Mouse (Mus musculus) gonadal fat pad, adult 2 months (tissue): ENCODE results near the gene Dnajb8. TPM values are rescaled to one million over a fixed set of nuclear protein-coding genes. Genes with fewer than 3 reads are reported as not detected.

Source experiments
- DNase-seq: peaks from one replicate; pipeline ENCODE4 v3.0.0-alpha.2; 2012; ENCODE audit warnings: low read depth
- polyA plus RNA-seq: library from polyadenylated mRNA; depleted of rRNA; stranded (reverse); fragments of >200 nt; gene quantifications from 2 replicates; pipeline ENCODE4 v1.2.3, GENCODE M21; 2012

Gene Dnajb8
- polyA plus RNA-seq, 1 experiment: 7.3 TPM

DNA sequence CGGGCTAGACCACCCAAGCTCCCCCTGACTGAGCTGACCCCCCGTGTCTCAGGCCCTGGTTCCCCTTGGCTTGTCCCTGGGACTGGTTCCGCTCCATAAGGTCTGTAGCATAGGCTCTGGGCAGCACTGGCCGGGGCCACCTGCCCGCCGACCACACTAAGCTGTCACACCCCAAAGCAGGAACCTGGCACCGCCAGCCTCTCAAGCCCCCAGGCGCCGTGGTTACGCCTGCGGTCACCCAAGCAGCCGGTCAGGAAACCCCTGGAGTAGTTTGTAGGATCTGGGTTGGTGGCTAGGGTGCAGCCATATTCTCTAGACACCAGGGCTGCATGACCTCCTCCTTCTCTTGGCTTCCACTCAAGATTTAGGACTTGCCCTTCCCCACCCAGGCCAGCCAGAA is 7.2 kb downstream of the Dnajb8 start:
- DNase-seq: no peak

DNA sequence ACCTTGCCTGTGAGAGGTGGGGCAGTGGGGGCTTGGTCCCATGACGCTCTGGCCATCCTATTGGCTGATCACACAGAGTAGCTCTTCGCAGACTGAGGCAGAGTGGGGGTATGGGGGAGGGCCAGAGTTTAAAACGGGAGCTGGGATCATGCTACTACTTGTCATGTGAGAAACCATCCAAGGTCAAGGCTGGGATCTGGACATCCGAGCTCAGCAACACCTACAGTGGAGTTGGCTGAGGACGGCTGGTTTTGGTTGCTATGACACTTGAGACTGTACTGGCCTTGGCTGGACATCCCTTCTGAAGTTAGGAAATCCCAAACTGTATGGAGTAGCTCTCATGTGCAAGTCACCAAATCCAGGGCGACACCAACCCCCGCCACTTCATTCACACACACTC is 9.8 kb downstream of the Dnajb8 start:
- DNase-seq: no peak

GRCm38 (mm10) chr6:88232221-88232620 is 10.2 kb downstream of the Dnajb8 start:
- no peak for DNase-seq

GRCm38 (mm10) chr6:88233996-88234395 is 11.9 kb downstream of the Dnajb8 start:
- DNase-seq: no peak

- DNase-seq: no peak
Observed at GRCm38 (mm10) chr6:88235461-88235860, 13.4 kb downstream of the Dnajb8 start.

DNA sequence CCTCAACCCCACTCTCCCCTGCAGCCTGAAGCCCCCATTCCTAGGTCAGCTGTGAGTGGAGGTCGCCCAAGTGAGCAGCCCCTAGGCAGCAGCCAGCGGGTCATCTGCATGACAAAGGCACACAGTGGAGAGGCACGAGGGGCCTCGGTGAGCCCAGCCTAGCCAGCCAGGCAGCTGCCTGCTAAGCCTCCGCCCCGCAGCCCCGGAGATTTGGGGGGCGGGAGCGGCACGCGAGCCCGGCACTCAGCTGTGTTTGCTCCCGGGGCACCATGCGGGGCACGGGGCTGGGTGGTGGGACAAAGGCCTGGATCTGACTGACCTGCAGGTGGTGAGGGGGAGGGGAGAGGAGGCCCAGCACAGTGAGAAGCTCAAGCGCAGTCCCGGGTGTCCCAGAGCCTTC is 13.9 kb downstream of the Dnajb8 start:
- no peak for DNase-seq

DNA sequence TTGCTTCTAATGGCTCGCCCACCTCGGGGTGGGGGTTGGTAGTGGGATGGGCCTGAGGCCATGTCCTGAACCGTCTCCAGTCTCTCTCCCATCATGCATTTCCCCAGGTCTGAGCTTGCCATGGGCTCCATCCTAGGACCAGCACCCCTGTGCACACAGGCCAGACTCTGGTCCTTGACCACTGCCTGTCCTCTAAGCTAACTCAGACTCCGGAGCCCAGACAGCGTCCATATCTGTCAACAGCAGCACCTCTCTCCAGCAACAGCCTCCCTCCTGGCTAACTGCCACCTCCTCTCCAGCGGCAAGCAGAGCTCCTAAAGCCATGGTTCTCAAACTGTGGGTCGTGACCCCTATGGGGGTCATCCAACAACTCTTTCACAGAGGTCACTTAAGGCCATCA is 14.4 kb downstream of the Dnajb8 start:
- DNase-seq: no peak

GRCm38 (mm10) chr6:88242604-88243003 is 20.5 kb downstream of the Dnajb8 start:
- peak; percentile 6 for DNase-seq

DNA sequence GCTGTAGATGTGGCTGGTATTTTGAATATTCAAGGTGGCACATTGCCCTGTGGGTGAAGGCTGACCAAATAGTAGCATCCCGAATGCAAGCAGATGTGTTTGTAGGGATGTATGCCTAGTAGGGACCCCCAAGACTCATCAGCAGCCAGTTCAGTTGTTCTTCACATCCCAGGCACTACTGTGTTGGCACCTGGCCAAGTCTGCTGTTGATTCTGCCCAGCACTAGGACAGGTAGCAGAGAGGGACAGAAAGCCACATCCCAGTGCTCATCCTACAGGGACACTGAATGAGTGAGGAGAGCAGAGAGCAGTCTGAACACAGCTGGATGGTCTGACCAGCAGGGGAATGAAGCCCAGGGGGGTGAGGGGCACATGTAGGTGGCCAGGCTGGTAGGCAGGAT is 27.2 kb downstream of the Dnajb8 start:
- DNase-seq: no peak

GRCm38 (mm10) chr6:88251396-88251795 is 29.3 kb downstream of the Dnajb8 start:
- DNase-seq: no peak

- DNase-seq: no peak
Observed at GRCm38 (mm10) chr6:88251798-88252478, 29.9 kb downstream of the Dnajb8 start.

DNA sequence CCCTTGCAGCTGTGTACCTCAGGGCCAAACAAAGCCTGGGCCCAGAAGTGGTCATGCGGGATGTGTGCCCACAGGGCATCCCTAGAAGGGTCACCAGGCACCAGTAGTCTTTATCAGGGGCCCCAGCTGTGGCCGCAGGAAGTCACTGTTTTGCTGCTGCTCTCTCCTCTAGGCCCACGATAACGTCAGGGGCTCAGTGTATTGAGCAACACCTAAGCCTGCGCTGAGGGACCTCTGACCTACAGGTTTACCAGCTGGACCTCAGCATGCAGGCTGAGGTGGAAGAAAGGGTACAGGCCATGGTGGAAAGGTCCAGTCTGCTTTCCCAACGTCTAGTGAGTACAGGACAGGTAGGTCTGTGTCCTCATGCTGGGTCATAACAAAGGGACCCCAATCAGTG is 32.0 kb downstream of the Dnajb8 start:
- no peak for DNase-seq

DNA sequence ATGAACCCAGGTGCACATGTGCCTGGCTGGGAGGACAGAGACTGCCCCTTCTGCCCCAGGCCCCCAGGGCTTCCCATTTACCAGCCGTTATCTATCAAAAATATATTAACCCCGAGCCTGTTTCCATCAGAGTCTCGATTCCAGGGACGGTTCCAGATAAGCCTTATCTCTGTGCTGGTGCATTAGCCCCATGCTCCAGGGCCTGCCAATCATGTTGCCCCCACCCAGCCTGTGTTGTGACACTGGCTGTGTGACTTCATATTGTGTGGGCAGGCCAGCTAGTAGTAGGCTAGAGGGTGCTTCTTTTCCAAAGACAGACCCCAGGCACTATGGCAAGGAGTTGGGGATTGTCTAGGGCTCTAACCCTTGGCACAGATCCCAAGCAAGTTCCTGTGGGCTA is 33.4 kb downstream of the Dnajb8 start:
- no peak for DNase-seq

DNA sequence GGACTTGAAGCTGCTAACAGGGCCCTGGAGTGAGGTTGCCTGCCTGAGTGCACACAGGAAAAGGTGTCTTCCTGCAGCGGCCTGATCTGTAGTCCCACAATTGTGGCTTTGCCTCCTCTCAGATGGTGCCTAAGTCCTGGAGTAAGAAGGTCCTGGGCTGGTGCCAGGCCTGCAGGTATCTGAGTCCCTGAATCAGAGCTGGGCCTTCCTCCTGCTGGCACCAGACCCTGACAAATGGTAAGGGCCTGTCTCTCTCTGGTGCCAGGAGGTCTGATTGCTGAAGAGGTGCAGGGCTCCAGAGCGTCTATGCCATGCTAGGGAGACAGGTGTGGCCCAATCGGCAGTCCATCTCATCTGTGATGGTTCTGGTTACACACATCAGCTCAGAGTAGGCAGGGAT is 37.6 kb downstream of the Dnajb8 start:
- DNase-seq: no peak

GRCm38 (mm10) chr6:88260645-88261044 is 38.6 kb downstream of the Dnajb8 start:
- no peak for DNase-seq

- DNase-seq: no peak
Observed at GRCm38 (mm10) chr6:88262160-88262559, 40.1 kb downstream of the Dnajb8 start.

GRCm38 (mm10) chr6:88265355-88265754 is 43.3 kb downstream of the Dnajb8 start:
- no peak for DNase-seq

- DNase-seq: no peak
Observed at GRCm38 (mm10) chr6:88266055-88266454, 44.0 kb downstream of the Dnajb8 start.

GRCm38 (mm10) chr6:88267068-88267467 is 45.0 kb downstream of the Dnajb8 start:
- DNase-seq: no peak

DNA sequence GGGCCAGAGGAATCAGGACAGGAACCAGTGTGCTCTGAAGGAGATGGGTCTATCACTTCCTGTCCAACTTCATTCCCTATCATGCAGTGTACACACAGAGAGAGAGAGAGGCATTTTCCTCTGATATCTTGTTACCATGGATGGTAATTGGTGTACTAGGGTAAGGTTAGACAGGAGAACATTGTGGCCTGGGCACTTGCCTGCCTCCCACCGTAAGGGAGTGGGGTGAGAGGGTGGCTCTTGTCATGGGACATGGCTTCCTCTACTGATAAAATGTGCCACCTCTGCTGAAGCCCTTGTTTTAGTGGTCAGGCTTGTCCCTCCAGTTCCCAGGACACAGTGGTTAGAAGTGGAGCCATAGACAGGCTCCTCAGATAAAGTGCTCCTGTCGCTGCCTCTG is 45.9 kb downstream of the Dnajb8 start:
- no peak for DNase-seq

- no peak for DNase-seq
Observed at GRCm38 (mm10) chr6:88274623-88275022, 52.6 kb downstream of the Dnajb8 start.

DNA sequence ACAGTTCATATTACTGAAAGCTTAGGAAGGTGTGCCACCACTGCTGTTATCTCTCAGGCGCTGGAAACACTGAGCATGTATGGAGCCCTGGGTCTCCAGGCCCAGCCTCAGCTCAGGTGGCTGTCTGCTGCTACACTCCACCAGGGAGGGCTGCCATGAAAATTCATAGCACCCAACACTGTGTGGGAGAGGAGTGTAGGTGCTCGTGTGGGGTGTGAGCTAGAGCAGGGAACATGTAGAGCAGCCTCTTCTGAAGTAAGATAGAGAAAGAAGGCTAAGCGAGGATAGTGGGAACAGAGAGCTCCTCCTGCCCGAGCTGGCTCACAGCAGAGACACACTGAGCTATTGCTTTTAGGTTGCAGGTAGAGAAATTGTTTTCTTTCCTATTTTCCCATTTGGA is 54.2 kb downstream of the Dnajb8 start:
- no peak for DNase-seq

- DNase-seq: no peak
Observed at GRCm38 (mm10) chr6:88277242-88277641, 55.2 kb downstream of the Dnajb8 start.

GRCm38 (mm10) chr6:88278141-88278540 is 56.1 kb downstream of the Dnajb8 start:
- no peak for DNase-seq
